Mouse (Mus musculus) ES-E14 (cell line): ENCODE data around the gene Kcnh1.

Experiments
- CHD2 ChIP-seq: IDR thresholded peaks from 2 replicates; pipeline ENCODE4 v1.6.1; 2014; ENCODE audit warnings: mild to moderate bottlenecking, low read depth, low read length, inconsistent platforms
- MAFK ChIP-seq: IDR thresholded peaks from 2 replicates; pipeline ENCODE4 v1.6.1; 2014; ENCODE audit warnings: mild to moderate bottlenecking, low read depth, low read length, inconsistent platforms; ENCODE audit not compliant: insufficient read depth
- ZC3H11A ChIP-seq: IDR thresholded peaks from 2 replicates; pipeline ENCODE4 v1.6.1; 2012; ENCODE audit warnings: low read depth, mild to moderate bottlenecking, inconsistent platforms, low read length, borderline replicate concordance
- ZNF384 ChIP-seq: IDR thresholded peaks from 2 replicates; pipeline ENCODE4 v1.6.1; 2012; ENCODE audit warnings: low read depth, low read length, inconsistent platforms

- TF ChIP-seq MAFK (no peak), ZC3H11A (no peak), CHD2 (no peak), ZNF384 (no peak)
Observed at GRCm38 (mm10) chr1:192457037-192457436, 266.5 kb downstream of the Kcnh1 start.
